Mouse (Mus musculus) adrenal gland, postnatal 14 days (tissue): Measurements from ENCODE around the gene Acvr2b. TPM values are rescaled to one million over a fixed set of nuclear protein-coding genes. Genes with fewer than 3 reads are reported as not detected.

Source experiments
- DNase-seq: peaks from one replicate; pipeline ENCODE4 v3.0.0; 2021; ENCODE audit warnings: mixed read lengths
- total RNA-seq: library from RNA; stranded (reverse); gene quantifications from 2 replicates; pipeline ENCODE4 v1.2.3, GENCODE M21; 2021

The Acvr2b gene
- total RNA-seq, 1 experiment from 2014 or later = 4.8 TPM

- no peak for DNase-seq
These were observed 71.8 kb downstream of the Acvr2b start for GRCm38 (mm10) chr9:119473608-119474164.

- no peak for DNase-seq
These were observed 73.0 kb downstream of the Acvr2b start for GRCm38 (mm10) chr9:119474717-119475611.

- DNase-seq = peak; percentile 34
These were observed 75.8 kb downstream of the Acvr2b start for GRCm38 (mm10) chr9:119477754-119478153.

GRCm38 (mm10) chr9:119478345-119478744 lies 76.4 kb downstream of the Acvr2b start:
- no peak for DNase-seq

GRCm38 (mm10) chr9:119479297-119479696 lies 77.4 kb downstream of the Acvr2b start:
- DNase-seq = peak; percentile 84

GRCm38 (mm10) chr9:119481612-119482011 lies 79.7 kb downstream of the Acvr2b start:
- no peak for DNase-seq

- peak; percentile 56 for DNase-seq
These were observed 81.8 kb downstream of the Acvr2b start for GRCm38 (mm10) chr9:119483554-119484353.

GRCm38 (mm10) chr9:119484420-119484819 lies 82.5 kb downstream of the Acvr2b start:
- no peak for DNase-seq

Other genes with a start within 250 kb of the Acvr2b start
- 16.6 and 62.6 TPM in 2 replicates for gene Acaa1b, start 245.0 kb upstream of the Acvr2b start, total RNA-seq
- gene Gm47289, start 243.0 kb upstream of the Acvr2b start, total RNA-seq = not detected in 2 replicates
- gene Slc22a13, start 193.0 kb upstream of the Acvr2b start, total RNA-seq = not detected in 2 replicates
- gene Oxsr1, start 79.7 kb upstream of the Acvr2b start, total RNA-seq = 33.8 and 36.5 TPM in 2 replicates
- 106 and 108 TPM in 2 replicates for gene Acaa1a, start 62.4 kb upstream of the Acvr2b start, total RNA-seq
- gene Myd88, start 60.7 kb upstream of the Acvr2b start, total RNA-seq = 26.2 and 27.3 TPM in 2 replicates
- gene Xylb, start 44.7 kb upstream of the Acvr2b start, total RNA-seq = 2.0 and 10.6 TPM in 2 replicates
- 0.19 TPM in 1 of 2 replicates, not detected in the other for gene Slc22a14, start 36.6 kb upstream of the Acvr2b start, total RNA-seq
- 4.2 and 4.5 TPM in 2 replicates for gene Exog, start 42.8 kb downstream of the Acvr2b start, total RNA-seq
- gene Scn5a, start 176.9 kb downstream of the Acvr2b start, total RNA-seq = 0.22 and 0.56 TPM in 2 replicates